Mouse (Mus musculus) urinary bladder, adult 2 months (tissue): ENCODE measurements around the gene Atp8b5. TPM values are rescaled to one million over a fixed set of nuclear protein-coding genes. Genes with fewer than 3 reads are reported as not detected.

ENCODE experiments used
- DNase-seq: peaks from one replicate; pipeline ENCODE4 v3.0.0; 2022; ENCODE audit warnings: low spot score
- polyA plus RNA-seq: library from polyadenylated mRNA; depleted of rRNA; stranded (reverse); fragments of >200 nt; gene quantifications from 2 replicates; pipeline ENCODE4 v1.2.3, GENCODE M21; 2012

Gene Atp8b5
- polyA plus RNA-seq, 1 experiment: 0.58 TPM

DNA sequence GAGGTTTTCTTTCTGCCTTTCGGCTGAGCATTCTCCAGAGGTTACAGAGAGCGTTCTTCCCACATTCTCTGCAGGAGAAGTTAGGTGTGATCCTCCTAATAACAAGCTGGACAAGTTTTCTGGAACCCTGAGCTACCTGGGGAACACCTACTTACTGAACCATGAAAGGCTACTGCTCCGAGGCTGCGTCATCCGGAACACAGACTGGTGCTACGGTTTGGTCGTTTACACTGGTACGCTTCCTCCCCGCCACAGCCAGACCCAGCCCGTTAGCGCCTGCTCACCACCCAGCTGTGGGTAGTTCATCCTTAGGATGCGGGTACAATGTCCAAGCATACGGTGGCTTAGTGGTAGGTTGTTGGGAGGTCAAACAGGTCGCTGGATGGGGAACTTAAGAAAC, 55.4 kb downstream of the Atp8b5 start:
- DNase-seq: no peak

GRCm38 (mm10) chr4:43327118-43327517, 60.2 kb downstream of the Atp8b5 start:
- DNase-seq: no peak

DNA sequence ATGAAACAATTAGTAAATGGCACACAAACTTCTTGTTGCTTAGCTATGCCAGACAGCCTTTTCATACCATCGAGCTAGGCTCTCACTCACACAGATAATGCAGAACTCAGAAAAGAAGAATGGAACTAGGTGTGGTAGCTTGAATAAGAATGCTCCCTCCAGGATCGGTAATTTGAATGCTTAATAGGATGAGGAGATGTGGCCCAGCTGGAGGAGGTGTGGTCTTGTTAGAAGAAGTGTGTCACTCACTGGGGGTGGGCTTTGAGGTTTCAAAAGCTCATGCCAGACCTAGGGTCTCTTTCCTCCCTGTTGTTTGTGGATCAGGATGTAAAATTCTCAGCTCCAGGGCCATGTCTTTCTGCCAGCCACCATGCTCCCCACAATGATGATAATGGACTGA, 67.8 kb downstream of the Atp8b5 start:
- no peak for DNase-seq

- no peak for DNase-seq
Measured at GRCm38 (mm10) chr4:43336176-43336575, 69.2 kb downstream of the Atp8b5 start.

- no peak for DNase-seq
Measured at GRCm38 (mm10) chr4:43340096-43340804, 73.3 kb downstream of the Atp8b5 start.

- DNase-seq: no peak
Measured at GRCm38 (mm10) chr4:43341276-43341891, 74.4 kb downstream of the Atp8b5 start.

DNA sequence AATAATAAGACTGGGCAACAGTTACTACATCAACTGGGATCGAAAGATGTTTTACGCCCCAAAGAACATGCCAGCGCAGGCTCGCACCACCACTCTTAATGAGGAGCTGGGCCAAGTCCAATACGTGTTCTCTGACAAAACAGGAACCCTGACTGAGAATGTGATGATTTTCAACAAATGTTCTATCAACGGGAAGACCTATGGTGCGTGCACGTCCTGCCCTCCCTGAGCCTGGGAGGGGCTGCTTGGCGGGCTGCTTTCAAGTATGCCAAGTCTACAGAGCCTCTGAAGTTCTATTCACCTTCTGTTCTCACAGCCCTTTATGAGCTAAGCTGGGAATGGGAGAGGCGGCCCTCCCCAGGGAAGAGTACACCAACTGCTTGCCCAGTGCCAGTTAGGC, 75.5 kb downstream of the Atp8b5 start:
- DNase-seq: no peak

- no peak for DNase-seq
Measured at GRCm38 (mm10) chr4:43344932-43345331, 78.0 kb downstream of the Atp8b5 start.

DNA sequence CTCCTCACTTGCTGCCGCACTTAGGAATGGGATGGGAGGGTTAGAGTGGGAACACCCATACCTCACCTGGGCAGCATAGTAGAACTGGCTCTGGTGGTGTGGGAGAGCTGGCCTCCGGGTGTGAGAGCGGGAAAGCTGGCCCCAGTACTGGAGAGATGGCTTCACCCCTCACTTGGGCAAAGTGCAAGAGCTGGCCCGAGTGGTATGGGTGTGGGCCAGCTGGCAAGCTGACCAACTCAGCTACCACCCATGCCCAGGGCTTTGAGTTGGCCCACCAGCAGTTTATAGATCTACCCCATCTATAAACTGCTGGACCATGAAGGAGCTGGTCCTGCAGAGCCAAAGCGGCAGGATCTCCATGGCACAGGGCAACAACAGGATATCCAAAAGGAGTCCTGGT, 82.2 kb downstream of the Atp8b5 start:
- DNase-seq: no peak

- DNase-seq: no peak
Measured at GRCm38 (mm10) chr4:43350038-43350560, 83.1 kb downstream of the Atp8b5 start.

GRCm38 (mm10) chr4:43353662-43354061, 86.7 kb downstream of the Atp8b5 start:
- DNase-seq: no peak

GRCm38 (mm10) chr4:43364914-43365560, 98.1 kb downstream of the Atp8b5 start:
- no peak for DNase-seq

- DNase-seq: no peak
Measured at GRCm38 (mm10) chr4:43367295-43367694, 100.3 kb downstream of the Atp8b5 start.

GRCm38 (mm10) chr4:43367787-43368186, 100.8 kb downstream of the Atp8b5 start:
- DNase-seq: no peak

- no peak for DNase-seq
Measured at GRCm38 (mm10) chr4:43371406-43371805, 104.4 kb downstream of the Atp8b5 start.

GRCm38 (mm10) chr4:43372155-43372554, 105.2 kb downstream of the Atp8b5 start:
- DNase-seq: no peak

DNA sequence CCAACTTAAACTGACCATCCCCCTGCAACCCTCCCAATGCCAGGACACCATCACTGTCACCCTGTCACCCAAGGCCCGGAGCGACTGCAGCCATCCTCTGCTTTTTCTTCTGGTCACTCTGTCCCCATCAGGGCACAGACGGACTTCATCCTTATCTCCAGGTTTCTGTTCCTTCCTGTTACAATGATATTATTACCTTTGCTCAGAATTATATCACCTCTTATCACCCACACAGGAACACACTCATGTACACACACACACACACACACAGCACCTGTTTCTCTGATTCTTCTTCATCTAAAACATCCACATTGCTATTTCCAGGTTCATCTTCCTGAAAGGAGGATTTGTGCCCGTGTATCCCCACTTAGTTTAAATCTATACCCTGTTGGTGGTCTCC, 107.3 kb downstream of the Atp8b5 start:
- DNase-seq: no peak

DNA sequence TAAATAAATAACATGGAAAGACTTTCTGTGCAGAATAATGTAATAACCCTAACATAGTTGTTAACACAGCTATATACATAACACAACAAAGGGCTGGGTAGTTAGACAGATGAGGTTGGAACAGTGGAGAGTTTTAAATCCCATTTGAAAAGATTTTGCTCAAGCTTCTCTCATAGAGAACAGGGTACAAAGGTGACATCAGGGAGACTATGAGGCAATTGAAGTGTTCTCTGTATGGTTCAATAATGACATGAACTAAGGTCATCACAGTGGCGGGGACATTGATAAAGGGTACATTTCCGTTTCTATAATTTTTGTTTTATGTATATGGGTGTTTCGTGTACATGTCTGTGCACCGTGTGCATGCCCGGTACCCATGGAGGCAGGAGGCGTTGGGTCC, 112.6 kb downstream of the Atp8b5 start:
- DNase-seq: no peak

DNA sequence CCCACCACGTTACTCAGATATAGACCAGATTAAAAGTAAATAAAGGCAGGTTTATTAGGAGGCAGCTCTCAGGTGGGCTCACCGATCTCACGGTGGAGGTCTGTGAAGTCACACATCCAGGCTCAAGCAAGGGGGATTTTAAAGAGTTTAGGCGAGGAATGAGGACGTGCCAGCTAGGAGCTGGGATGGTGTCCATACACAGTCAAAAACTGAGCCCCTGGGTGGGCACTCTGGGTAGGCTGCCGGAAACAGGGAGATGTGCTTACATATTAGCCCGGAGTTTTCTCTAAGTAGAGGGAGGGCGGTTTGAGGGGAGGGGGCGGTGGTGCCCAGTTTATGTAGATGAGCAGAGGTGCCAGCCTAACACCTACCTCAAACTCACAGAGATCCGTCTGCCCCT, 114.0 kb downstream of the Atp8b5 start:
- no peak for DNase-seq

DNA sequence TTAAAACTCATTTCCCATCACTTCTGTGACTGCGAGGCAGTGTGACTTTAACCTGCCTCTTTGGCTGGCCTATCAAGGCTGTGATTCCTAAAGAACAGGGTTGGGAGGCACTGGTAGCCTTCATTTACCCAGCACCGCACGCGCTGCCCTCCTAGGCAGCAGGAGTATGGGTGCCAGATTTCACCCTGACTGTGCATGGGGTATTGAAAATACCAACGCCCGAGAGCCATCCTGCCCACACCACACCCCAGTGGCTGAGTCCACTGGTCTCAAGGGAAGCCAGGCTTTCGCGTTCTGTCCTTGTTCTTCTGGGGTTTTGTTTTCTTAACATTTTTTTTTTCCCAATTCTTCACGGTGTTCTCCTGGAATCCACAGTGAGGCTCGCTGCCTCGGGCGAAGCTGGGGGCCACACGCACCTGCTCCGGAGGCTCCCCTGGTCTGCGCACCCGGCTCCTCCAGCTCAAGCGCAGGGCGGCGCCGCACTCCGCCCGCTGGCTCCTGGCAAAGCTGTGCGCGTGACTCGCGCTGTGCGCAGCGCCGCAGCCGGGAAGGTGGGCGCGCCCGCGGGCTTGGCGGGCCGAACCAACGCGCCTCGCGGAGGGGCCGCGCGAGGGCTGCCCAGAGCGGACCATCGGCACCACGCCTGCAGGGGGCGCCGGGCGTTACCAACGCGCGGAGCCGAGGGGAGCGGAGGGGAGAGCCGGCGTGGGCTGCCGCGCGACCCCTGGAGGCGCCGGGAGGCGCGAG, 114.6 kb downstream of the Atp8b5 start, which contains the start of gene Rusc2:
Rusc2 (plus strand) TSS at position 572 of the 747 bp plus-strand sequence.
- DNase-seq: peak; percentile 87

GRCm38 (mm10) chr4:43382155-43383020, 115.4 kb downstream of the Atp8b5 start:
- no peak for DNase-seq
